In genomic region chr4:76327346-76327745, GRCm38 (mm10) we compare ENCODE assay signal across 8 mouse cellular contexts.
DNase-seq lines count a peak whose midpoint lies in the region; ATAC-seq and TF ChIP-seq lines count a peak whose summit lies in the region.

No protein-coding gene starts in this region.

- peak; percentile 92 for DNase-seq in Muller cell, postnatal 12 days (ENCODE audit: inconsistent ontology term)
- peak; percentile 89 for DNase-seq in hindbrain, postnatal 0 days (ENCODE audit: low spot score)
- DNase-seq in liver, embryonic 13.5 days, result no peak
- peak; percentile 83 for DNase-seq in retina, embryonic 14.5 days (ENCODE audit: low spot score)
- DNase-seq in urinary bladder, adult 2 months (ENCODE audit: low spot score), result no peak
- DNase-seq in c-Kit-positive CD71-positive TER-119-positive erythroid progenitor cells, embryonic 14.5 days (ENCODE audit: low spot score), result no peak

- H3K4me3 ChIP-seq in forebrain, embryonic 16.5 days (replicated peaks; ENCODE audit: low read length), result no peak overlapping the region
- peak overlapping the region; percentile 20 for H3K4me3 ChIP-seq in hindbrain, postnatal 0 days (ENCODE audit: low read length)
- H3K4me3 ChIP-seq in liver, embryonic 13.5 days (replicated peaks), result no peak overlapping the region

- no peak overlapping the region for H3K27ac ChIP-seq in forebrain, embryonic 16.5 days (ENCODE audit: low read length)
- peak overlapping the region; percentile 70 for H3K27ac ChIP-seq in hindbrain, postnatal 0 days
- H3K27ac ChIP-seq in liver, embryonic 13.5 days, result no peak overlapping the region

- peak overlapping the region; percentile 29 for H3K4me2 ChIP-seq in forebrain, embryonic 16.5 days (ENCODE audit: low read length)
- H3K4me2 ChIP-seq in hindbrain, postnatal 0 days (ENCODE audit: low read depth, low read length), result peak overlapping the region; percentile 52
- H3K4me2 ChIP-seq in liver, embryonic 13.5 days, result peak overlapping the region; percentile 23; the same call in 1 of the 2 replicates

- H3K9ac ChIP-seq in forebrain, embryonic 16.5 days (replicated peaks; ENCODE audit: low read depth, low read length), result no peak overlapping the region
- peak overlapping the region; percentile 38; the same call in 1 of the 2 replicates for H3K9ac ChIP-seq in hindbrain, postnatal 0 days (replicated peaks; ENCODE audit: low read length)
- H3K9ac ChIP-seq in liver, embryonic 13.5 days, result no peak overlapping the region

- peak; percentile 98 for ATAC-seq in cerebellum, adult (ENCODE audit: insufficient number of reproducible peaks, low FRiP score, low TSS enrichment)
- ATAC-seq in forebrain, embryonic 16.5 days, result peak; percentile 35
- ATAC-seq in hindbrain, postnatal 0 days, result peak; percentile 83
- no peak for ATAC-seq in liver, embryonic 13.5 days (ENCODE audit: low read depth)

- H3K9me3 ChIP-seq in forebrain, embryonic 16.5 days (ENCODE audit: control insufficient read depth, low read length), result no peaks in the 10 kb centered on the region
- no peaks in the 10 kb centered on the region for H3K9me3 ChIP-seq in hindbrain, postnatal 0 days (ENCODE audit: low read length)
- H3K9me3 ChIP-seq in liver, embryonic 13.5 days (replicated peaks), result no peaks in the 10 kb centered on the region

- H3K36me3 ChIP-seq in forebrain, embryonic 16.5 days (ENCODE audit: control insufficient read depth, insufficient read depth), result no peaks in the 10 kb centered on the region
- no peaks in the 10 kb centered on the region for H3K36me3 ChIP-seq in hindbrain, postnatal 0 days (ENCODE audit: insufficient read depth, low read length)
- H3K36me3 ChIP-seq in liver, embryonic 13.5 days, result no peaks in the 10 kb centered on the region

- TF ChIP-seq CTCF in hindbrain, postnatal 0 days (IDR thresholded peaks at IDR 0.05; ENCODE audit: low read depth), result no peak

- WGBS in forebrain, embryonic 16.5 days, result 15% methylated on average over 11 of the region's 11 CpGs
- 9% methylated on average over 11 of the region's 11 CpGs for WGBS in hindbrain, postnatal 0 days
- 32% methylated on average over 11 of the region's 11 CpGs for WGBS in liver, embryonic 13.5 days (ENCODE audit: insufficient replicate concordance)

- H3K4me1 ChIP-seq in forebrain, embryonic 16.5 days (replicated peaks; ENCODE audit: control insufficient read depth, insufficient read depth, low read length), result peaks cover 18% of the 10 kb centered on the region
- peaks cover 11% of the 10 kb centered on the region; the same call in 1 of the 2 replicates for H3K4me1 ChIP-seq in hindbrain, postnatal 0 days (ENCODE audit: insufficient read depth, low read length)
- no peaks in the 10 kb centered on the region for H3K4me1 ChIP-seq in liver, embryonic 13.5 days (replicated peaks)

- no peaks in the 10 kb centered on the region for H3K27me3 ChIP-seq in forebrain, embryonic 16.5 days (replicated peaks; ENCODE audit: control insufficient read depth, insufficient read depth, low read length)
- no peaks in the 10 kb centered on the region for H3K27me3 ChIP-seq in hindbrain, postnatal 0 days (ENCODE audit: insufficient read depth, low read length)
- H3K27me3 ChIP-seq in liver, embryonic 13.5 days, result no peaks in the 10 kb centered on the region

Comparison
In these comparisons a context has a peak if more than half of its experiments do, and no peak if none do; other contexts are left out.
1. DNase-seq: peak in Muller cell, postnatal 12 days (single experiment), hindbrain, postnatal 0 days (single experiment) and retina, embryonic 14.5 days (single experiment); none in liver, embryonic 13.5 days (single experiment), urinary bladder, adult 2 months (single experiment) and c-Kit-positive CD71-positive TER-119-positive erythroid progenitor cells, embryonic 14.5 days (single experiment).
2. Peak in every context shown above with its lines, with median percentiles within 50 percentile points of each other: H3K4me2 ChIP-seq.